Mouse (Mus musculus) heart, postnatal 4 days (tissue): ENCODE data around the gene Amotl1. TPM values are rescaled to one million over a fixed set of nuclear protein-coding genes. Genes with fewer than 3 reads are reported as not detected.
"Not testable (repeated sequence)": the region's sequence is repeated elsewhere in the genome, so short reads cannot be mapped to it uniquely, and the experiment has no call there.

Experiments
- DNase-seq: peaks from one replicate; pipeline ENCODE4 v3.0.0; 2021
- total RNA-seq, 2 experiments: library from RNA; stranded (reverse); gene quantifications; 2 replicates each; pipeline ENCODE4 v1.2.3; 2021

The Amotl1 gene
- total RNA-seq: 10 to 100 TPM; 60.5 TPM

DNA sequence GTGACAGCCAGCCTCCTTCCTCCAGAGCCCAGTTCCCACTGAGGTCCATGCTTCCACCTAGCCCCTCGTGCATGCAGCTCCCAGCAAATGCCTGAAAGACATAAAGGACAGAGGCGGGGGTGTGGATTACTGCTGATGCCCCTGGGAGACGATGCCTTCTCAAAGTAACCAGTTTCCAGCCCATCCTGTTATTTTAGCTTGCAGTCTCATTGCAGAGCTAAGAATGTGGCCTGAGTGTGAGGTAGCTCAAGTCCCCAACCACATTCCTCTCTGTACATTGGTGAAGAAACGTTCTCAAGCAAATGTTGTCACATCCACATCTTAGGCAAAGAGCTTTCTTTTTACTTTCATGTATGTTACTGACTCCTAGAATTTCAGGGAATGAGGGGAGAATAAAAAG lies at the start of gene Amotl1:
Amotl1 (minus strand) TSS at position 101 of the 400 bp plus-strand sequence.
- DNase-seq: no peak

DNA sequence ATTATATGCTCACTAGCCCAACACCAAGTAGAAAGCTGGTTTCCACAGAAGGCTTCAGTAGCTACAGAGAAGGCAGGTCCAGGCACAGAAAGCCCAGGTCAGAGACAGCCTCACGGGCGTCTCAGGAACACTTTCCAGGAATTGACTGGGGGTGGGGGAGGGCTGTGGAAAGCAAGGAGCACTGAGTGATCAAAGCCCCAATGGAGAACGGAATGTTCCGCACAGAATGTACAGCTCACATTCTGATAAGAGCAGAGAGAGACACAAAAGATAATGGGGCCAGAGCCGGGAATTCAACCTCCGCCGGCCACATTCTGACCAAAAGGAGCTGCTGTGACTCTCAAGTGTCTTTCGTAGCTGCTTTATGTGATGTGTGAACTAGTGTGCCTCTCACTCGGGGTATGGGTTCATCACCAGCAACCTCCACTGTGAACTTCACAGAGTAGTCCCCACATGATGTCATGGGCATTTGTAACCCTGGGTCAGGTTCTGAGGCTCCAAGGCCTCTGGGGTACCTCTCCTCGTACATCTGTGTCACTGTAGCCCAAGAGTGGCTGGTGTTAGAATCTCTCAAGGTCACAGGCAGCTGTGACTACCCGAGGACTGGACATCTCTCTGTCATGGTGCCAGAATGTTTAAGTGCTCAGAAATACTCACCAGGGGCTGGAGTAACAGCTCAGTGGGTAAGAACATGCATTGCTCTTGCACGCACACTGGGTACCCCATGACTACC lies 44.7 kb upstream of the Amotl1 start:
- no peak for DNase-seq

GRCm38 (mm10) chr9:14684363-14684762 lies 39.5 kb upstream of the Amotl1 start:
- DNase-seq: no peak

DNA sequence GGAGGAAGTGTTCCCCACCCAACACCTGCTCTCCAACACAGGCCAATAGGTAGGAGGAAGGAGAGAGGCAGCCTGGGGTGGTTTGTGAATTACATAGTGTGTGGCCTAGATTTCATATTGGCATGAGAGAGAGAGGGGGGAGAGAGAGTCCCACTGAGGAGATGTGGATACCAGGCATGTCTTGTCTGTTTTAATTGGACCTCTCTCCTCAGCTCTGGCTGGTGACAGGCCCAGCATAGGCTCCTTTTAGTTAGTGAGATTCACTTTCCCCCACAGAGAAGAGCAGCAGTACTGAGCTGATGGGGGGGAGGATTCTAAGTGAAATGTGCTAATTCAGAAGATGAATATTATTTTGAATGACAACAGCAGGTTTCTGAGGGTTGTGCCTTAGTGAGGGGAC lies 37.9 kb upstream of the Amotl1 start:
- DNase-seq: no peak

DNA sequence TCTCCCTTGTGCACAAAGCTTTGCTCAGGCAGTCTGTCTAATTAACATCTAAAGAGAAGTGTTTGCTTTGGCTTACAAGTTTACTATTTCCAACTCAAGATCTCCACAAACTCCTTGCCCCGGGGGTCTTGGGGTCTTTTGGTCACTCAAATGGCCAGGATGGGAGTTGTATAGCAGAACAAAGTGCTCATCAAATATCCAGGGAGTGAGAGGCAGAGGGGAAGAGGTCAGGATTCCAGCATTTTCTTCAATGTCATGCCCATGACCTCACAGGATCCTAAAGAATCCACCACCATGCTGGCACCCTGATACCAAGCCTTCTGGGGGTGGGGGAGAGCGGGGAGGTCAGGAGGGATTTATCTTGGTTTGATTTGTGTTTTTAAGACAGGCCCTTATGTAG lies 35.7 kb upstream of the Amotl1 start:
- no peak for DNase-seq

- DNase-seq: no peak
Observed at GRCm38 (mm10) chr9:14675707-14676691, 31.1 kb upstream of the Amotl1 start.

- no peak for DNase-seq
Observed at GRCm38 (mm10) chr9:14674506-14674905, 29.6 kb upstream of the Amotl1 start.

DNA sequence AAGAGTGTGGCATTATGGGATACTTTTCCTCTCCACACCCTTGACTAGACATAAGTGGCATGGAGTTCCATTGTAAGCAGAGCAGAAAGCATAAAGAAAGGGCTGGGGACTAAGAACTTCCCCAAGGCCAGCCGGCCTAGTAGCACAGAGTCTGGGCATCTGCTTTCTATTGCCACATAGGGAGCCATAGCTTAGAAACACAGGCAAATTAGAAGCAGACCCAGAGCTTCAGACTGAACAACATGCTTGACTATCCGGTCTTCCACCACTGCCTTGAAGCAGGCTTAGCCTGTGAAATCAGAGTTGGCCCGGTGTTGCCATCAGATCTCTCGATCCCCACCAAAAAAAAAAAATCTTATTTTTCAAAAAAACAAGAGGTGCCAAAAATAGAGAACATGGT lies 28.3 kb upstream of the Amotl1 start:
- DNase-seq: no peak

GRCm38 (mm10) chr9:14671965-14672364 lies 27.1 kb upstream of the Amotl1 start:
- not testable (repeated sequence) for DNase-seq

- DNase-seq: no peak
Observed at GRCm38 (mm10) chr9:14668382-14668781, 23.5 kb upstream of the Amotl1 start.

GRCm38 (mm10) chr9:14666071-14666470 lies 21.2 kb upstream of the Amotl1 start:
- DNase-seq: no peak

- DNase-seq: no peak
Observed at GRCm38 (mm10) chr9:14663591-14663990, 18.7 kb upstream of the Amotl1 start.

DNA sequence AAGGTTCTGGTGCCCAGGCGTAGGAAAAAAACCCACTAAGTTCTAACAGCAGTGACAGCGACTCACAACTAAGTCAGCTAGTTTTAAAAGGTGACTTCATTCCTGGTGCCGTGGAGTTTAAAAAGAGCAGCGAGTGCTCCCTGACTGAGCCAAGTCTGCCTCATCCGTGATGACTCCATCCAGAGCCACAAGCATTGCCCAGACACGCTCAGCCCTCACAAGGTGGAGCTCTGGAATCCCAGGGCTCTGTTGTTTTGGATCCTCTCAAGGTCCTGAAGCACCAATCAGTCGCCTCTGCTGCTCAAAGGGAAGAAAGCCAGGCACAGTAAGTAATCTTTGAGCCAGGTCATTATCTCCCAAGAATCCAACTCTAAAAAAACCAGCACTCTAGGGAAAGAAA lies 18.0 kb upstream of the Amotl1 start:
- no peak for DNase-seq

DNA sequence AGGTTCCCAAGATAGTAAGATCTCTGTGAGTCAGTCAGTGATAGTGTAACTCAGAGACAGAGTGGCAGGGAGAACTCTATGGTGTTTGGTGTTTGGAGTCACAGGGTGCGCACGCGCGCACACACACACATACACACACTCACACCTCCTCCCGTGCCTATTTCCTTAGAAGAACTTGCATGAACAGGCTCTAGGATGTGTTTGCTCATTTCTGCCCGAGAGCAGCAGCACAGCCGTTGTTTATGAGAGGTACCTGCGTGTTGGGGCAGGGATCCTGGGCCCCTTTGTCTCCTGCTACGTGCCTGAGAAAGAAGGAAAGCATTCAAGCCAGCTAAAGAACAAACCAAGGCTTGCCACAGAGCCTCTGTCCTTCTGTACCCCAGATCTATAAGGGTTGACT lies 17.3 kb upstream of the Amotl1 start:
- DNase-seq: no peak

- DNase-seq: no peak
Observed at GRCm38 (mm10) chr9:14657926-14658325, 13.1 kb upstream of the Amotl1 start.

DNA sequence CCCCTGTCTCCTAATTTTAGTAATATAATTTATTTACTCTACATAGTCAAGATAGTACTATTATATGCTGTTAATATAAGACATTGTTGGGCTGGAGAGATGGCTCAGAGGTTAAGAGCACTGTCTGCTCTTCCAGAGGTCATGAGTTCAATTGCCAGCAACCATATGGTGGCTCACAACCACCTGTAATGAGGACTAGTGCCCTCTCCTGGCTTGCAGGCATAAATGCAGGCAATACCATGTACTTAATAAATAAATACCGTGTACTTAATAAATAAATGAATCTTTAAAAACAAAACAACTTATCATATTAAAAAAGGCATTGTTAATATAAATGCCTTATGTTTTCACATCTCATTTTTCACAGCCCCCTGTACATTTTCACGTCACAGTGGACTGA lies 9.2 kb upstream of the Amotl1 start:
- no peak for DNase-seq

- DNase-seq: no peak
Observed at GRCm38 (mm10) chr9:14652761-14653160, 7.9 kb upstream of the Amotl1 start.

DNA sequence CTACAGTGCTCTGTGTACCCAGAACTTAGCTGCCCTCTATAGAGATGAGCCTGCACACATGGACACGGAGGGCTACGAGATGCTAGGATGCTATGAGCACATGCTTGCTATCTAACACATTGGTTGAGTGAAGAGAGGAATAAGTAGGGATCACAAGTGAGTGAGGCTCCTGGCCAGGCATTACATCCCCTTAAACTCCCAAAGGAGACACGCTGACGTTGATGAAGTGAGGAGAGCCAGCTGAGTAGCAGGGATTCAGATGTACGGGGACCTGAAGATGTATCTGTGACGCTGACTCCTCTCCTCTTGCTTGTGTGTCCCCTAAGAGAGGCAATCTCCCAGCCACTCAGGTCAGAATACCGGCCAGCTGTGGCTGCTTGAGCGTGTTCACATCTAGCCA lies 3.0 kb upstream of the Amotl1 start:
- peak; percentile 21 for DNase-seq

- DNase-seq: no peak
Observed at GRCm38 (mm10) chr9:14646641-14647040, 1.8 kb upstream of the Amotl1 start.

- no peak for DNase-seq
Observed at GRCm38 (mm10) chr9:14646061-14646460, 1.2 kb upstream of the Amotl1 start.

- no peak for DNase-seq
Observed at GRCm38 (mm10) chr9:14643328-14643727, 1.5 kb downstream of the Amotl1 start.

DNA sequence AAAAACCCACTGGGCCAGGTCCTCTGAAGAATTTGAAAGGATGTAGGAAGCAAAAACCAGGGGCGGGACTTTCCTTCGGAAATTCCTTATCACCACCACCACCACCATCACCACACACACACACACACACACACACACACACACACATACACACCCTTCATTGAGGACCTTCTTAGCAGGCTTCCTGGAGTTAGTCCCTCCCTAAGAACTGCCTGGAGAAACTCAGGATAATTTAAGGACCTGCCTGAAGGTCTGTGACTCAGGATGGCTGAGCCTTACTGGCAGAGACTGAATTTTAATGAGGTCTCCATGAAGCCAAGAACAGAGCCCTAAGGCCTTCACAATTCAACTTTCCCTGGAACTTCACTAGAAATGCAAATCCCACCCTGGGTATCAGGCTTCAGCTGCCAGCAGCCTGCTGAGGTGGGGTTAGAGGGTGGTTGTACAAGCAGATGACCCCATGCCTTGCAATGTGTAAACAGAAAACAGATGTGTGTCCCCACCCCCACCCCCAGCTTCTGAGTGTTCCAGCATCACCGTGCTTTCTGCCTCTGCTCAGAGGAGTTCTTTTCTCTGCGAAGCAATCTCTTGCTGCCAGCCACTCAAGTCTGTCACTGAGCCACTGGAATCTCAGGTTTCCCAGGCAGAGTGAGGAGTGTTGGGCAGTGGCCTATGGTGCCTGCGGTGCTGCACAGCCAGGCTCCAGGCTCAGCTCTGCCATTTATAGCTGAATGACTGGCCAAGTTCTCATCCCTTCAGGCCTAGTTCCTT lies 2.4 kb downstream of the Amotl1 start:
- peak; percentile 30 for DNase-seq
